Mouse (Mus musculus): ENCODE measurements around the gene Slc25a12.
"Not testable (repeated sequence)": the region's sequence is repeated elsewhere in the genome, so short reads cannot be mapped to it uniquely, and the experiment has no call there.

The Slc25a12 gene

GRCm38 (mm10) chr2:71367125-71367880, at the start of gene Slc25a12:
Gene Slc25a12, minus strand, starts transcription at chr2:71367749.
- DNase-seq (ENCODE audit: low spot score in 2 of 2) = peak; percentile 65 to 81

- no peak for DNase-seq (ENCODE audit: low spot score in 2 of 2)
These were observed 38.1 kb upstream of the Slc25a12 start for GRCm38 (mm10) chr2:71405613-71406012.

- DNase-seq (ENCODE audit: low spot score in 2 of 2) = no peak
These were observed 22.3 kb upstream of the Slc25a12 start for GRCm38 (mm10) chr2:71389864-71390263.

GRCm38 (mm10) chr2:71388951-71389763, 21.6 kb upstream of the Slc25a12 start, which contains the start of gene Hat1:
Gene Hat1, plus strand, starts transcription at chr2:71388958.
- DNase-seq (ENCODE audit: low spot score in 2 of 2) = peak; percentile 95 to 96

GRCm38 (mm10) chr2:71387766-71388165, 20.2 kb upstream of the Slc25a12 start:
- no peak for DNase-seq (ENCODE audit: low spot score in 2 of 2)

GRCm38 (mm10) chr2:71383890-71384289, 16.3 kb upstream of the Slc25a12 start:
- no peak for DNase-seq (ENCODE audit: low spot score in 2 of 2)

GRCm38 (mm10) chr2:71381962-71382361, 14.4 kb upstream of the Slc25a12 start:
- no peak for DNase-seq (ENCODE audit: low spot score in 2 of 2)

- DNase-seq (ENCODE audit: low spot score in 2 of 2) = no peak
These were observed 9.9 kb upstream of the Slc25a12 start for GRCm38 (mm10) chr2:71377426-71377825.

- DNase-seq (ENCODE audit: low spot score in 2 of 2) = no peak
These were observed 8.9 kb upstream of the Slc25a12 start for GRCm38 (mm10) chr2:71376433-71376906.

- no peak for DNase-seq (ENCODE audit: low spot score in 2 of 2)
These were observed 7.0 kb upstream of the Slc25a12 start for GRCm38 (mm10) chr2:71374275-71375155.

GRCm38 (mm10) chr2:71372261-71372660, 4.7 kb upstream of the Slc25a12 start:
- DNase-seq (ENCODE audit: low spot score in 2 of 2) = not testable (repeated sequence)

GRCm38 (mm10) chr2:71371790-71372189, 4.2 kb upstream of the Slc25a12 start:
- peak; percentile 39 to 43 for DNase-seq (ENCODE audit: low spot score in 2 of 2)

- no peak for DNase-seq (ENCODE audit: low spot score in 2 of 2)
These were observed 537 bp upstream of the Slc25a12 start for GRCm38 (mm10) chr2:71368086-71368485.

GRCm38 (mm10) chr2:71366618-71367124, 878 bp downstream of the Slc25a12 start:
- DNase-seq (ENCODE audit: low spot score in 2 of 2) = peak in 1 of 2 experiments; percentile 23

GRCm38 (mm10) chr2:71360192-71360591, 7.4 kb downstream of the Slc25a12 start:
- no peak for DNase-seq (ENCODE audit: low spot score in 2 of 2)

- no peak for DNase-seq (ENCODE audit: low spot score in 2 of 2)
These were observed 9.2 kb downstream of the Slc25a12 start for GRCm38 (mm10) chr2:71358347-71358746.

GRCm38 (mm10) chr2:71354055-71354425, 13.5 kb downstream of the Slc25a12 start:
- DNase-seq (ENCODE audit: low spot score in 2 of 2) = no peak

- no peak for DNase-seq (ENCODE audit: low spot score in 2 of 2)
These were observed 14.1 kb downstream of the Slc25a12 start for GRCm38 (mm10) chr2:71353306-71354054.

- no peak for DNase-seq (ENCODE audit: low spot score in 2 of 2)
These were observed 15.9 kb downstream of the Slc25a12 start for GRCm38 (mm10) chr2:71351727-71351987.

- DNase-seq (ENCODE audit: low spot score in 2 of 2) = no peak
These were observed 16.4 kb downstream of the Slc25a12 start for GRCm38 (mm10) chr2:71350904-71351726.

Measured in right cerebral cortex, adult 2 months (tissue).